Mouse (Mus musculus): ENCODE data around the gene Ephb6. TPM values are rescaled to one million over a fixed set of nuclear protein-coding genes. Genes with fewer than 3 reads are reported as not detected.

Ephb6 gene
- polyA plus RNA-seq, 1 experiment from 2014 or later = 5.0 TPM

DNA sequence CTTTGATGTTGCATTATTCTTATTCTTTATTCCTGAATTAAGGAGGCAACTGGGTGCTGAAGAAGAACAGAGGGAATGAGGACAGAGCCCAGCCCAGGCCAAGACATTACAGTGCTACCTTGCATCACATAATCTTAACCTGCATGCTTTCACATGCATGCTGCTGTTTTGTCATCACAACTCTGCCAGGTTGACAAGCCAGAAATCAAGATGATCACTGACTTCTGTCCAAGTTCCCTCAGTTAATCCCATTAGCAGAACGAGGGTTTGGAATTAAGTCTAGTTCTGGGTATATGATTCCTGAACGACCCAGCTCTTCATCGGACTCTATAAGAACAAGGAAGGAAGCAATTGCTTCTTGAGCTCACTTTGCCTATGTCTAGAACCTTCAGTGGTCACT lies 40.9 kb downstream of the Ephb6 start:
- no peak overlapping the region for H3K9ac ChIP-seq
- ATAC-seq (ENCODE audit: insufficient number of reproducible peaks, low FRiP score) = no peak
- H3K9me3 ChIP-seq (replicated peaks) = no peaks in the 10 kb centered on the region
- 82% methylated on average over 3 of the region's 3 CpGs for WGBS
- no peaks in the 10 kb centered on the region for H3K27me3 ChIP-seq (replicated peaks)
- no peaks in the 10 kb centered on the region for H3K4me1 ChIP-seq (replicated peaks)
- H3K4me2 ChIP-seq = no peak overlapping the region
- H3K36me3 ChIP-seq = no peaks in the 10 kb centered on the region
- H3K4me3 ChIP-seq = no peak overlapping the region
- H3K27ac ChIP-seq (ENCODE audit: poor library complexity, severe bottlenecking) = no peak overlapping the region

DNA sequence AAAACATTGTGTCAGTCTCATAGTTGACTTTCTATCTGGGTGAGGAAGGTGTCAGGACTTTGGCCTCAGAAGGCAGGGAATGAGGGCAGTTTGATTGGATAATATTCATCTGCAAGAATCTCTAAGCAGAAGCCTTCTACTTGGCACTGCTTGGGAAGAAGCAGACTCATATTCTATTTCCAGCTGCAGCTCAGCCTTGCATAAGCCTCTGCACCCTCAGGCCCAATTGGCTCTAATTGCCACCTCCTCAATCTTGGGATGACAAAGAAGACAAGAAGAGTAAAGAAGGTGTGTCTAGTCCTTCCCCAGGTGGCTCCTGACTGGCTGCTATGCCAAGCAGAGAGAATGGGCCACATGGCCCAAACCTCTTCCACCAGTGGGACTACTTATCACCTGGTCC lies 41.4 kb downstream of the Ephb6 start:
- Histone ChIP-seq H3K27me3 (replicated peaks) (no peaks in the 10 kb centered on the region), H3K9me3 (replicated peaks) (no peaks in the 10 kb centered on the region), H3K4me3 (no peak overlapping the region), H3K36me3 (no peaks in the 10 kb centered on the region), H3K27ac (ENCODE audit: poor library complexity, severe bottlenecking) (no peak overlapping the region), H3K9ac (no peak overlapping the region), H3K4me1 (replicated peaks) (no peaks in the 10 kb centered on the region), H3K4me2 (no peak overlapping the region)
- ATAC-seq (ENCODE audit: insufficient number of reproducible peaks, low FRiP score) = no peak

DNA sequence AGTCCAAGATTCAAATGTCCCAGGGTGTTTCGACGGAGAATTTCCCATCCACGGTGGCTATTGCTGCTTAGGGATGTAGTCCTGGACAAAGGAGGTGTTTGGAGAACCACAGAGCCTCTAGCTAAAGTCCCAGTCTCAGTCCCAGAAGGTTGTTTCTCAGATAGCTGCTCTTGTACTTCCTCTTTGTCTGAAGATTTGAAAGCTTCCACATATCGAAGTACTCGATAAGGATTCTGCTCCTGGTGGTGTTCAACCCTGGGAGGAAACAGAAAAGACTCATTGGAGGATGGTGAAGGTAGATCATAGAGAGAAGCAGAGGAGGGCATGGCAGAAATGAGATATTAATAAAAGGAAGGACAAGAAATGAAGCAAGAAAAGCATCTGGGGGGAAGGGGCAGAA lies 47.9 kb downstream of the Ephb6 start:
- no peak for ATAC-seq (ENCODE audit: insufficient number of reproducible peaks, low FRiP score)
- H3K4me1 ChIP-seq (replicated peaks) = no peaks in the 10 kb centered on the region
- WGBS = 79% methylated on average over 5 of the region's 5 CpGs

DNA sequence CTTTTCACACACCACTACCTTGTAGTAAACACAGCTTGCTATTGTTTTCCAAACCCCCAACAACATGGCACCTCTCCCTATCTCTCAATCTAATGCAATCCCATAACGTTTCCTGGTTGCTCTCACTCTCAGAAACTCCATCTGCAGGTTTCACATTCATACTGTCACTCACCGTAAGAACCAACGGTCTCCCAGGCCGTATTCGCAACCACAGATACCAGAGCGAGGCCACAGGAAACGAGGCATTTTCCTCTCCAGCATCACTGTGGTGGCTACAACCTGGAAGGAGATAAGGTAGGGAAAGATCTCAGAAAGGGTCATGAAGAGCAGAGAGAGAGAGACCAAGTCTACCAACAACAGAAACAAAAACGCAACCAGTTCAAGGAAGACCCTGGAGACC lies 49.4 kb downstream of the Ephb6 start:
- ATAC-seq (ENCODE audit: insufficient number of reproducible peaks, low FRiP score) = no peak
- 63% methylated on average over 8 of the region's 8 CpGs for WGBS

More for the DNA sequence above, 47.9 kb downstream of the Ephb6 start:
- H3K4me2 ChIP-seq = no peak overlapping the region
- no peak overlapping the region for H3K27ac ChIP-seq (ENCODE audit: poor library complexity, severe bottlenecking)
- H3K9ac ChIP-seq = no peak overlapping the region
- H3K36me3 ChIP-seq = no peaks in the 10 kb centered on the region
- no peaks in the 10 kb centered on the region for H3K27me3 ChIP-seq (replicated peaks)
- H3K4me3 ChIP-seq = no peak overlapping the region
- no peaks in the 10 kb centered on the region for H3K9me3 ChIP-seq (replicated peaks)

DNA sequence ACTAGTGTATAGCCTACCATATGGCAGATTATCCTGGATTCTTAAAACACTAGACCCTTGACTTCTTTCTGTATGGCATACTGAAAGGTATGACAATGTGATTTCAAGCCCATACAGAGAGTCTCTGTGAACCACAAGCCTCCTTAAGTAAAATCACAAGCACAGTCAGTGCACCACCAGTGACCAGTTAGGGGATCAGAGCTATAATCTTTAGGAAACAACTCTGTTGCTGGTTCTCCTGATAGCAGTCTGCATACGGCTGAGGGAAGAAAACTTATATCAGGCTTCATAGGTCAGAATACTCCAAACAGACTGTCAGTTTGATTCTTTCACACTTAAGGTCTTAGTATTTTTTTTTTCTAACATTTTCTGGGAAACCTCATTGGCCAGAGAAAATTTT lies 53.2 kb downstream of the Ephb6 start:
- H3K9ac ChIP-seq = no peak overlapping the region
- no peak overlapping the region for H3K27ac ChIP-seq (ENCODE audit: poor library complexity, severe bottlenecking)
- ATAC-seq (ENCODE audit: insufficient number of reproducible peaks, low FRiP score) = no peak
- 44% methylated on average over 1 of the region's 1 CpGs for WGBS
- H3K36me3 ChIP-seq = no peaks in the 10 kb centered on the region
- no peaks in the 10 kb centered on the region for H3K4me1 ChIP-seq (replicated peaks)
- no peaks in the 10 kb centered on the region for H3K9me3 ChIP-seq (replicated peaks)
- no peaks in the 10 kb centered on the region for H3K27me3 ChIP-seq (replicated peaks)
- H3K4me3 ChIP-seq = no peak overlapping the region
- no peak overlapping the region for H3K4me2 ChIP-seq

More for the DNA sequence above, 49.4 kb downstream of the Ephb6 start:
- Histone ChIP-seq H3K27ac (ENCODE audit: poor library complexity, severe bottlenecking) (no peak overlapping the region), H3K4me3 (no peak overlapping the region), H3K36me3 (no peaks in the 10 kb centered on the region), H3K27me3 (replicated peaks) (no peaks in the 10 kb centered on the region), H3K9ac (no peak overlapping the region), H3K4me1 (replicated peaks) (no peaks in the 10 kb centered on the region), H3K4me2 (no peak overlapping the region), H3K9me3 (replicated peaks) (no peaks in the 10 kb centered on the region)

DNA sequence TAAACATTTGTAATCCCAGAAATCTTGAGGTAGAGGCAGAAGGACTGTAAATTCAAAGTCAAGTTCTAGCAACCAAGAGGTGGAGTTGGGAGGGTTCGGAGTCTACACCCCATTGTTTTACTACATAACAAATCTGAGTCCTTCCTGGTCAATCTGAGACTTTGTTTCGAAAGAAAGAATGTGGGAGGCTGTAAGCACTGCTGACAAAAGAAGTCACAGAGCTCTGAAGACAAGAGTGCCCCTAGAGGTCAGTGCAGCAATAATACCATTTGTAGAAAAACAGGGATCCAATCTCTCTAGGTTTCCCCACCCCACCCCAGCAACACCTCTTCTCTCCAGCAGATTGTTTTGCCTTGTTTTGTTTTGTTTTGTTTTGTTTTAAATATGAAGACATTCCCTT lies 57.0 kb downstream of the Ephb6 start:
- no peak overlapping the region for H3K4me2 ChIP-seq
- no peaks in the 10 kb centered on the region for H3K4me1 ChIP-seq (replicated peaks)
- H3K9ac ChIP-seq = no peak overlapping the region
- H3K36me3 ChIP-seq = no peaks in the 10 kb centered on the region
- H3K9me3 ChIP-seq (replicated peaks) = no peaks in the 10 kb centered on the region
- WGBS = 35% methylated on average over 2 of the region's 2 CpGs
- H3K27ac ChIP-seq (ENCODE audit: poor library complexity, severe bottlenecking) = no peak overlapping the region
- ATAC-seq (ENCODE audit: insufficient number of reproducible peaks, low FRiP score) = no peak
- no peak overlapping the region for H3K4me3 ChIP-seq
- no peaks in the 10 kb centered on the region for H3K27me3 ChIP-seq (replicated peaks)

Other genes starting within 250 kb of the Ephb6 start
- gene Prss3, start 227.8 kb upstream of the Ephb6 start, polyA plus RNA-seq (2016; fragmentation: Nextera tagmentation; extraction: Ambion mirVana) = not detected in 2 replicates
- not detected in 2 replicates for gene Gm5771, start 213.1 kb upstream of the Ephb6 start, polyA plus RNA-seq (2016; fragmentation: Nextera tagmentation; extraction: Ambion mirVana)
- gene Gm10334, start 159.3 kb upstream of the Ephb6 start, polyA plus RNA-seq (2016; fragmentation: Nextera tagmentation; extraction: Ambion mirVana) = not detected in 2 replicates
- gene Prss1, start 146.6 kb upstream of the Ephb6 start, polyA plus RNA-seq (2016; fragmentation: Nextera tagmentation; extraction: Ambion mirVana) = not detected in 2 replicates
- not detected in 2 replicates for gene Prss2, start 83.7 kb upstream of the Ephb6 start, polyA plus RNA-seq (2016; fragmentation: Nextera tagmentation; extraction: Ambion mirVana)
- 0.11 TPM in 1 of 2 replicates, not detected in the other for gene Trpv6, start 30.9 kb downstream of the Ephb6 start, polyA plus RNA-seq (2016; fragmentation: Nextera tagmentation; extraction: Ambion mirVana)
- 0.08 TPM in 1 of 2 replicates, not detected in the other for gene Trpv5, start 75.3 kb downstream of the Ephb6 start, polyA plus RNA-seq (2016; fragmentation: Nextera tagmentation; extraction: Ambion mirVana)
- not detected in 2 replicates for gene Llcfc1, start 78.9 kb downstream of the Ephb6 start, polyA plus RNA-seq (2016; fragmentation: Nextera tagmentation; extraction: Ambion mirVana)
- 34.0 and 40.5 TPM in 2 replicates for gene Kel, start 98.9 kb downstream of the Ephb6 start, polyA plus RNA-seq (2016; fragmentation: Nextera tagmentation; extraction: Ambion mirVana)
- gene Olfr459, start 169.7 kb downstream of the Ephb6 start, polyA plus RNA-seq (2016; fragmentation: Nextera tagmentation; extraction: Ambion mirVana) = not detected in 2 replicates
- not detected in 2 replicates for gene Pip, start 242.1 kb downstream of the Ephb6 start, polyA plus RNA-seq (2016; fragmentation: Nextera tagmentation; extraction: Ambion mirVana)
- gene Sval2, start 247.5 kb downstream of the Ephb6 start, polyA plus RNA-seq (2016; fragmentation: Nextera tagmentation; extraction: Ambion mirVana) = not detected in 2 replicates